Mouse (Mus musculus) midbrain, embryonic 13.5 days (tissue): ENCODE data around the gene BC048403. TPM values are rescaled to one million over a fixed set of nuclear protein-coding genes. Genes with fewer than 3 reads are reported as not detected.

Experiments
- ATAC-seq: fragments of 200-750 bp; cut with Nextera tagmentation; 2 replicates; pipeline ENCODE4 v1.8.0; 2017; ENCODE audit warnings: mild to moderate bottlenecking, moderate TSS enrichment, moderate library complexity
- H3K27ac ChIP-seq: fragments of 300-500 bp; sonication (generic); 2 replicates; pipeline ENCODE4 v1.5.1; 2015; ENCODE audit warnings: inconsistent platforms, mild to moderate bottlenecking, moderate library complexity
- H3K27me3 ChIP-seq: fragments of 300-500 bp; sonication (generic); 2 replicates; pipeline ENCODE4 v1.6.1; 2015; ENCODE audit warnings: mild to moderate bottlenecking, inconsistent platforms
- H3K36me3 ChIP-seq: fragments of 300-500 bp; sonication (generic); 2 replicates; pipeline ENCODE4 v1.6.1; 2015; ENCODE audit warnings: mild to moderate bottlenecking, inconsistent platforms
- H3K4me1 ChIP-seq: fragments of 300-500 bp; sonication (generic); replicated peaks from 2 replicates; pipeline ENCODE4 v1.6.1; 2015; ENCODE audit warnings: inconsistent platforms
- H3K4me2 ChIP-seq: fragments of 300-500 bp; sonication (generic); replicated peaks from 2 replicates; pipeline ENCODE4 v1.6.1; 2015; ENCODE audit warnings: moderate library complexity, mild to moderate bottlenecking, inconsistent platforms
- H3K4me3 ChIP-seq: fragments of 300-500 bp; sonication (generic); replicated peaks from 2 replicates; pipeline ENCODE4 v1.5.1; 2015; ENCODE audit warnings: mild to moderate bottlenecking, inconsistent platforms
- H3K9ac ChIP-seq: fragments of 300-500 bp; sonication (generic); replicated peaks from 2 replicates; pipeline ENCODE4 v1.6.1; 2015; ENCODE audit warnings: mild to moderate bottlenecking, inconsistent platforms
- H3K9me3 ChIP-seq: fragments of 300-500 bp; sonication (generic); 2 replicates; pipeline ENCODE4 v1.6.1; 2016; ENCODE audit warnings: mild to moderate bottlenecking, inconsistent platforms
- WGBS: fragments of 180-500 bp; shearing (Covaris S2); methylation state at CpG from one replicate; pipeline ENCODE4 v1.1.7; 2015; 5-methylcytosine and 5-hydroxymethylcytosine counted together
- polyA plus RNA-seq: library from polyadenylated mRNA; unstranded; fragments of >200 nt; fragmentation: Nextera tagmentation; extraction: Ambion mirVana; gene quantifications from 2 replicates; pipeline ENCODE4 v1.2.1, GENCODE M21; 2015

The BC048403 gene
- polyA plus RNA-seq, 1 experiment from 2014 or later = 2.2 TPM

GRCm38 (mm10) chr10:121792661-121793060, 52.9 kb downstream of the BC048403 start:
- Histone ChIP-seq H3K9me3 (no peaks in the 10 kb centered on the region), H3K4me3 (no peak overlapping the region), H3K4me1 (peaks cover 12% of the 10 kb centered on the region), H3K9ac (no peak overlapping the region), H3K27me3 (no peaks in the 10 kb centered on the region), H3K4me2 (no peak overlapping the region), H3K36me3 (peaks cover 42% of the 10 kb centered on the region), H3K27ac (no peak overlapping the region)
- WGBS = 88% methylated on average over 17 of the region's 17 CpGs
- ATAC-seq = no peak

- Histone ChIP-seq H3K27me3 (no peaks in the 10 kb centered on the region), H3K9ac (no peak overlapping the region), H3K9me3 (no peaks in the 10 kb centered on the region), H3K27ac (no peak overlapping the region), H3K4me2 (no peak overlapping the region), H3K4me1 (peaks cover 12% of the 10 kb centered on the region), H3K4me3 (no peak overlapping the region), H3K36me3 (peaks cover 47% of the 10 kb centered on the region)
- no peak for ATAC-seq
- WGBS = 93% methylated on average over 12 of the region's 12 CpGs
Observed at GRCm38 (mm10) chr10:121794486-121794885, 54.7 kb downstream of the BC048403 start.

GRCm38 (mm10) chr10:121796027-121796802, 56.5 kb downstream of the BC048403 start:
- no peak for ATAC-seq
- H3K27ac ChIP-seq = no peak overlapping the region
- WGBS = 78% methylated on average over 8 of the region's 8 CpGs
- H3K4me2 ChIP-seq = no peak overlapping the region
- no peaks in the 10 kb centered on the region for H3K4me1 ChIP-seq
- H3K9ac ChIP-seq = no peak overlapping the region
- H3K9me3 ChIP-seq = no peaks in the 10 kb centered on the region
- H3K27me3 ChIP-seq = no peaks in the 10 kb centered on the region
- H3K36me3 ChIP-seq = peaks cover 63% of the 10 kb centered on the region
- no peak overlapping the region for H3K4me3 ChIP-seq

GRCm38 (mm10) chr10:121800041-121800440, 60.3 kb downstream of the BC048403 start:
- WGBS = 94% methylated on average over 13 of the region's 13 CpGs
- Histone ChIP-seq H3K4me1 (no peaks in the 10 kb centered on the region), H3K9ac (no peak overlapping the region), H3K27ac (no peak overlapping the region), H3K27me3 (no peaks in the 10 kb centered on the region), H3K9me3 (no peaks in the 10 kb centered on the region), H3K36me3 (peaks cover 74% of the 10 kb centered on the region), H3K4me3 (no peak overlapping the region), H3K4me2 (no peak overlapping the region)
- no peak for ATAC-seq

Other genes with a start within 250 kb of the BC048403 start
- gene Tbk1, start 153.2 kb upstream of the BC048403 start, polyA plus RNA-seq = 33.4 and 34.6 TPM in 2 replicates
- gene Xpot, start 113.6 kb upstream of the BC048403 start, polyA plus RNA-seq = 27.7 and 31.9 TPM in 2 replicates
- gene D930020B18Rik, start 98.3 kb upstream of the BC048403 start, polyA plus RNA-seq = 0.15 and 0.19 TPM in 2 replicates